Mouse (Mus musculus) cerebellum, adult 9-10 months (tissue): ENCODE data around the gene C1qtnf4.

Experiments
- DNase-seq: peaks from one replicate; pipeline ENCODE4 v3.0.0; 2022

C1qtnf4 gene

GRCm38 (mm10) chr2:90885218-90886041 lies at the start of gene C1qtnf4:
TSS of gene C1qtnf4 (plus strand) at chr2:90885860.
- peak; percentile 66 for DNase-seq

GRCm38 (mm10) chr2:90838621-90839020 lies 47.0 kb upstream of the C1qtnf4 start:
- DNase-seq, result no peak

DNA sequence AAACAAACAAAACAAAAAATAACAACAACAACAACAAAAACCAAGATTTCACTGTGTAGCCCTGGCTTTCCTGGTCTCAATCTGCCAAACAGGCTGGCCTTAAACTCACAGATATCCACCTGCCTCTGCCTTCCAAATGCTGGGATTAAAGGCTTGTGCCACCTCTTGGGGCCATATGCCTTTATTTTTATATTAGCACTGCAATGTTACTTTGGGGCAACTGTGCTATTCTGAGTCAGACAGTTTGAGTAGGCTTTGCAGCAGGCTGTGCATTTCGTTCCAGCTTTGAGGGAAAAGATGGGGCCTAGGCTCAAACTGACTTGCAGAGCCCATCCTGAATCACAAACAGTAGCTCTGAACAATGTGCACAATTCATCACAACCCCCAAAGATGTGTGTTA lies 42.0 kb upstream of the C1qtnf4 start:
- peak; percentile 60 for DNase-seq

DNA sequence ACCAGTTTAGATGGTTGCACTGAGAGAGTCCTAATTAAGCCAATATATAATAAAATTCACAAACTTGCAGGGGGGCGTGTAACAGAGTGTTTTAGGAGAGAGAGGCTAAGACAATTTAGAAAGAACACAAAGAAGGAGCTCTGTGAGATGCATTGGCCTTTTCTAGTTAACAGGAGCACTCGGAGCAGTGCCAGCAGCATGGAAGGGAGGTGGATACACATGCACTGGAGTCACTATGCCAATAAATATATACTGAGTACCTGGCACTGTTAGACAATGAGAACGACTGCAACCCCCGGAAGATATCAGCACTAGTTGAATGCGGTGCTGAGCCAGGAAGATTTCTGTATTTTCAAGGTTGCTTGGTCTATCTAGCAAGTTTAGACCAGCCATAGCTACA lies 41.4 kb upstream of the C1qtnf4 start:
- DNase-seq, result peak; percentile 61

GRCm38 (mm10) chr2:90845234-90845633 lies 40.4 kb upstream of the C1qtnf4 start:
- DNase-seq, result no peak

DNA sequence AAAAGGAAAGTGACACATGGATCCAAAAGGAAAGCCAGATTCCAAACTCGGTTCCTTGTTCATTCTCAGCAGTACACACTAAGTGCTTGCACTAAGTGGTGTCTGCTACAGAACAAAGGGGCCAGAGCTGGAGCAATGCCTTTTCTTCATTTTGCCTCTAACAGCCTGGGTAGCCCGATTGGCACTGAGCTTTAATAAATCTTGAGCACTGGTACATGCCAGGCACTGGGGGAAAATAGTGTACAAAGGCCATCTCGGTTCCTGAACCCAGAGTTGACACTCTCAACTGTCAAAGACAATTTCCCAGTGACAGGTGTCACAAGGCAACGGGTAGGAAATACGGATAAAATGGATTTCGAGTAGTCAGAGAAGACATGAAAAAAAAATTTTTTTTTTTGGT lies 39.5 kb upstream of the C1qtnf4 start:
- DNase-seq, result peak; percentile 69

DNA sequence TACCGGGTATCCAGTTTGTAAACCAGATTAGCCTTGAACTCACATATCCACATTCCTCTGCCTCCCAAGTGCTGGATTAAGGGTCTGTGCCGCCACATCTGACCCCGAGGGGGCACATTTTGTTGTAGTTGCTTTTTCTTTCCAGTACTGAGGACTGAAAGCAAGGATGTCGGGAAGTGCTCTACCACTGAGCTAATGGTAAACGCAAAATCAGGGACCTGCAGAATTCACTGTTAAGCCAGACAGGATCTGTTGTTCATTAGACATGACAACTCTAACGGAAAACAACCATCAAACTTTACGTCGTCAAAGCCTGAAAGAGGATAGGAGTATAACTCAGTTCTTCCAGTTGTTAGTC lies 39.1 kb upstream of the C1qtnf4 start:
- no peak for DNase-seq

- DNase-seq, result peak; percentile 98
These were observed 38.5 kb upstream of the C1qtnf4 start, which contains the start of gene Mtch2 for GRCm38 (mm10) chr2:90846955-90847680. TSS of gene Mtch2 (plus strand) at chr2:90847155.

GRCm38 (mm10) chr2:90847681-90848050 lies 38.0 kb upstream of the C1qtnf4 start:
- no peak for DNase-seq

DNA sequence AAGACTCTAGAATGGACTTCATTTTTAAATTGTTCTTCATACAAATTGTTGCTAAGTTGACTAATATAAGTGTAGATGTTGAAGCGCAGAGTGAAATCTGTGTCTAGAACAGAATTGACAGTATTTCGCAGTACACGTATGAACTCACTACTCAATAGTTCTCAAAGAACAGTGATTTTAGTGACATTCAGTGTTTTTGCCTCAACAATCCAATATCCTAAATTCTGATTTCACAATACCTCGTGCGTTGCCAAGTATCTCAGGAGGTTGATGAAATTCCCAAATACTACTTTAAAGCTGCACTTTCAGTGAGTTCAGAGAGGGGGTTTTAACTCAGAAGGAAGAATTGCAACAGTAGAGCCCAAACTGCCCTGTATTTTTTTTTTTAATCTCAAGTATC lies 37.3 kb upstream of the C1qtnf4 start:
- peak; percentile 52 for DNase-seq

DNA sequence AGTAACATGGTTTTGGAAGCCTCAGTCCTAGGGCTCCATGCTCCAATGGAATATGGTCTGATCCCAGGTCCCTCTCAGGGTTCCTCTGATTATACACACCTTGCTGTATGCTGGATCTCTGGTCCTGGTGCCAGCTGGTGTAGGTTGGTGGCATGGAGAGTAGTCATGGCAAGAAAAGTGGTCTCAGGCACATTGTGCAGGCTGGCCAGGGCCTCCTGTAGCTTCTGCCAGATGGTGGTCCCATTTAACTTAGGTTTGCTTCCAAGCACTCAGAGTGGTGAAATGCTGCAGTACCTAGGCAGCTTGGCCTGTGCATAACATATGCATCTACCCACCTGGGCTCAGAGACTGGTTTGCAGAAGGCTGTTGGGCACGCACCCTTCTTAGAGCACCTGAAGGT lies 35.3 kb upstream of the C1qtnf4 start:
- peak; percentile 91 for DNase-seq

- DNase-seq, result no peak
These were observed 24.2 kb upstream of the C1qtnf4 start for GRCm38 (mm10) chr2:90861486-90861885.

DNA sequence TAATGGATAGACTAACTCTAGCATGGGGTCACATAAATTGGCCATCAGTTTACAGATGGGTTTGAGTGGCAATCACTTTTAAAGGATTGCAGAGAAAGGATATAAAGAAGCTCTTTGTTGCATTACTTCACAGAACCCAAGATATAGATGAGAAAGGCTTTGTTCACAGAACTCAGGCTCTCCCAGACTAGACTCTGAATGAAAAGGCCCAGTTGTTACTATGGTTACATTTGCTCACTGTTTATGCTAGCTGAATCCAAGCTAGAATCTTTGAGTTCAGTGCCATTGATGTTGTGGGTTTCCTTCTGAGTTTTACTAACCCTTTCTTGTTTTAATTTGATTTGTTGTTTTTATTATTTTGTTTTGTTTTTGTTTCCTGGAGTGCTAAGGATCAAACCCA lies 21.5 kb upstream of the C1qtnf4 start:
- no peak for DNase-seq

GRCm38 (mm10) chr2:90866524-90866923 lies 19.1 kb upstream of the C1qtnf4 start:
- peak; percentile 89 for DNase-seq

DNA sequence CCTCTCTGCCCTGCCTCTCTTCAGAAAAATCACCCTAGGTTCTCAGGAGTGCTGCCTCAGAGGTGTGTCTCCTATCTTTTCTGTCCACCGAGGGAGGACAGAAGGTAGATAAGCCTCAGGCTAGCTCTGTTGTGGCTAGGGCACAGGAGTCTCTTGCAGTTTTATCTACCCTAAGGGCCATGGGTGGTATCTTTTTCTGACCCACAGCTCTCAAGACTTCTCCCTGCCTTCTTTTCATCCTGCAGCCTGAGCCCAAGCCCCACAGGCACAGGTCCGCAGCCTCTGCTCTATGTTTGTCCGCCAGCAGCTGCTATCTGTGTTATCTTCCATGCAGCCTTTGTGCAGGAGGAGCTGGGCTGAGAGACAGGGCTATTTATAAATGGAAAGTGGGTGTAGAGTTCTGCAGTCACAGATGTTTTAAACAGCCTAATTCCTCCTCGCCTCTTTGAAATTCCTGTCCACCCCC lies 15.5 kb upstream of the C1qtnf4 start:
- no peak for DNase-seq

DNA sequence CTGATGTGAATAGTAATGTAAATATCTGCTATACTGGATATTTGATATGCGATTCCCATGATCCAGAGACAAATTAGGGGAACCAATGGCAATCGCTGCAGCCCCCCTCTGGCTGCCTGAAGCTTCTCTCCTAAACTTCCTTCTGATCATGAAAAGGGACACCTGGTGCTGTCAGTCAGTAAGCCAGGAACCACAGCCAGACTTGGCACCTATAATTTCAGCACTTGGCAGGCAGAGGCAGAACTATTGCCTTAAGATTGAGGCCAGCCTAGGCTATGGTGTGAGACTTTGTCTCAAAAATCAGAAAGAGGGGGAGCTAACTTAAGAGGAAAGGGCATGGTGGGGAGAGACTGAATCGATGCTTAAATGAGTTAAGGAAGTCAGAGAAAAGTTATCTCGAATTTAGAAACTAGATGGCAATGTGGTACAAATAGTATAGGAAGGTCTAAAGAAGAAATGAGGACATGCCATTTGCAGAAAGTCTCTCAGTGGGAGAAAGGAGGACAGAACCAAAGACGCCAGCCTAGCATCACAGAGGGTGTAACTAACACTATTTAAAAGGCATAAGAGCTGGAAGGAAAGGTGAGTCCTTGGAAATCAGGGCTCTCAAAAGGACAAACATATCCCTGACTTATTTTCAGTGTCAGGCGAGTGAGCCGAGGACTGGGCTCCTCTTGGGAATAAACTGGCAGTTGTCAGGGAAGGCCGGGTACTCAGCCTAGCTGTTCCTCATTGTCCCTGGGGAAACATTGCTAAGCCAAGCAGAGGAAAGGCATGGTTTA lies 14.3 kb upstream of the C1qtnf4 start:
- peak; percentile 72 for DNase-seq

- DNase-seq, result no peak
These were observed 11.6 kb upstream of the C1qtnf4 start for GRCm38 (mm10) chr2:90874025-90874424.

GRCm38 (mm10) chr2:90875239-90875638 lies 10.4 kb upstream of the C1qtnf4 start:
- no peak for DNase-seq

GRCm38 (mm10) chr2:90877584-90878259 lies 7.9 kb upstream of the C1qtnf4 start:
- no peak for DNase-seq

DNA sequence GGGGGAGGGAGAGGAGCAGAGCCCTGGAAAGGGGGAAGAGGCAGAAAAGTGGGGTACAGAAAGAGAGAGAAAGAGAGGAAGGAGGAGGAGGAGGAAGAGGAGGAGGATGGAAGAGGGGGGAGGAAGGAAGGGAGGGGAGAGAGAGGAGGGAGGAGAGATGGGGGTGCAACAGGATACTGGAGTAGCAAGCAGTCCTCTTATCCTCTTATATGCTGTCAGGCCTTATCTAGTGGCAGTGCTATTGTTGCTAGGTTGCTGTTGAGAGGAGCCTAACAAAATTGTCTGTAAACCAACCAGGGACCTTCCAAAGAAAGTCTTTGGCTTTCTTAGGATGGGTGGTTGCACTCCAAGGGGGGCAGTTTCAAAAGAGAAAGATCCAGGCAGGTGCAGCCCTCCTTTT lies 6.2 kb upstream of the C1qtnf4 start:
- DNase-seq, result no peak

DNA sequence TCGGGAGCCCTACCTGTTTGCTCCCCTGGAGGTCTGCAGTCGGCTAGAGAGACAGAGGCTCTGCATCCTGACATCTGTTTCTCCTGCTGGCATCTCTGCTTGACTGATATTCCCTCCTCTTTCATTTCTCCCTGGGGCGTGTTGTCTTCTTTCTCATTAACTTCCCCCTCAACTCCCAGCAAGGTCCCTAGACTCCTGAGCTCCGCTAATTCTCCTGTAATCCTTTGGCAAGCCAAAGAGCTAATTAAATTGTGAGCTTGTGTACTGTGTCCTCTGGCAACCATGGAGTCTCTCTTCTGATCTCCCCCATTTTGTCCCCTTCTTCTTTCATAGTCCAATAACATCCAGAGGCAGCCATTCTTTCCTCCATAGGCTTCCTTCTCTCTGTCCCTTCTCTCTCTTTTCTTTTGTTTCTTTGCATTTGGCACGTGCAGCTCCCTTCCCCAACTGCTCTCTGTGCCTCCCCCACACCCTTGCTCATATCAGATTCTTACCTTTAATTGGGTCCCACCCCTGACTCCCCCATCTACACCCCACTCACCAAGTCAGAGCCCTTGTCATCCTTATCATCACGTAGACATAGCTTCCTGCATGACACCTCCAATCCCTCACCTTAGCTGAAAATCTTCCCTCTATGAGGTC lies 5.4 kb upstream of the C1qtnf4 start:
- no peak for DNase-seq

GRCm38 (mm10) chr2:90881824-90882223 lies 3.8 kb upstream of the C1qtnf4 start:
- DNase-seq, result no peak
